Comparison of ENCODE assay signal across 9 mouse cellular contexts in the genomic region with DNA sequence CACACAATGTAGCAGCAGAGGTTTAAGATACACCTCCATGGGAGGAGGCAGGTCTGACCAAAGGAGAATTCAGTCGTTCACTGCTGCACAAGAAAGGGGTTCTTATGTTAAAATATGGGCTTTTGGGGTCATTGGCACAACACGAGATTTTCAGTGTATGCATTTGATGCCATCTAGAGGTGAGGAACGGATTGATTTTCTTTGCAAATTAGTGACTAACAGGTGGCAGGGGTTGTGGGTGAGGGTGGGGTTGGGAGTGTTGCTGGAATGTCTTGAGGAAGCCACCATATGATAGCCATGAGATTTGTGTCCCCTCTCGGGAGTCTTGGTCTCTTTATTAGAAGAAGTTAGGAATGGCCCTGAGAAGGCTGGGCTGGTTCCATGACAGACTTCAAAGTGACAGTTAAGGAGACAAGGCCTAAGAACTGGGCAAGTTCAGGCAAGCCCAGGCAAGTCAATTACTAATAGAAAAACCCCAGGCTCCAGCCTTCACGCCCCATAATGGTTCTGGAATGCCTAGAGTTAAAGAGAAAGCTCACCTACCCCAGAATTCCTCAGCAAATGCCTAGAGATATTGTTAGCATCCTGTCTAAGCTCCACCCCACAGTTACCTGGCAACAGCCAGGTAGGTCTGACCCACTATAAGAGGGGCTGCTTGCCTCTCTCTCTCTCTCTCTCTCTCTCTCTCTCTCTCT. TPM values are rescaled to one million over a fixed set of nuclear protein-coding genes. Genes with fewer than 3 reads are reported as not detected.
DNase-seq lines count a peak whose midpoint lies in the region; ATAC-seq and TF ChIP-seq lines count a peak whose summit lies in the region.
"Had no signal": no experiment of that assay in that cellular context is flagged by ENCODE, and none has a peak within 500 bp of the region (broad histone marks: within the 10 kb centered on the region; RNA-seq: fewer than 3 reads in every experiment).

No protein-coding gene starts in this region.

- ATAC-seq in limb, embryonic 11.5 days (ENCODE audit: insufficient number of reproducible peaks, low FRiP score, low TSS enrichment, low read depth), result no peak
- ATAC-seq in megakaryocyte progenitor cell, adult 5-6 weeks (replicated peaks; ENCODE audit: poor library complexity), result peak; percentile 68

- H3K27ac ChIP-seq in limb, embryonic 11.5 days (replicated peaks; ENCODE audit: low read depth, low read length), result no peak overlapping the region
- no peak overlapping the region for H3K27ac ChIP-seq in limb, embryonic 10.5 days
- H3K27ac ChIP-seq in CH12.LX (ENCODE audit: insufficient read depth, low read depth), result peak overlapping the region; percentile 40; the same call in 1 of the 2 replicates
- H3K27ac ChIP-seq: hindbrain, embryonic 15.5 days; limb, embryonic 15.5 days had no signal

- 0 out of 2 replicates have a peak, but pooled peaks have one; percentile 29 for TF ChIP-seq POLR2A in CH12.LX (IDR thresholded peaks at IDR 0.05; ENCODE audit: low read depth, low read length)

- H3K79me2 ChIP-seq in CH12.LX (replicated peaks; ENCODE audit: control insufficient read depth, extremely low read depth, insufficient read depth, poor library complexity, severe bottlenecking), result no peaks in the 10 kb centered on the region

- no peaks in the 10 kb centered on the region for H3K9me3 ChIP-seq in limb, embryonic 11.5 days (ENCODE audit: control insufficient read depth, low read length)
- H3K9me3 ChIP-seq in limb, embryonic 10.5 days (replicated peaks), result no peaks in the 10 kb centered on the region
- no peaks in the 10 kb centered on the region for H3K9me3 ChIP-seq in CH12.LX (replicated peaks; ENCODE audit: low read length)
- H3K9me3 ChIP-seq: hindbrain, embryonic 15.5 days; limb, embryonic 15.5 days had no signal

- 35% methylated on average over 5 of the region's 5 CpGs for WGBS in limb, embryonic 11.5 days
- WGBS in limb, embryonic 10.5 days, result 35% methylated on average over 5 of the region's 5 CpGs

- peak; percentile 30 to 90; a peak in 3 of 4 replicates for TF ChIP-seq CTCF in CH12.LX (conservative IDR thresholded peaks at IDR 0.05 in 1 of 2, IDR thresholded peaks at IDR 0.05 in 1 of 2; ENCODE audit: low read depth in 2 of 2, low read length in 2 of 2)

- H3K4me2 ChIP-seq in limb, embryonic 11.5 days (ENCODE audit: low read depth, severe bottlenecking), result no peak overlapping the region
- peak overlapping the region; percentile 88 for H3K4me2 ChIP-seq in CH12.LX (ENCODE audit: insufficient read depth, low read depth, poor library complexity, severe bottlenecking)
- H3K4me2 ChIP-seq: hindbrain, embryonic 15.5 days; limb, embryonic 15.5 days had no signal

- no peaks in the 10 kb centered on the region for H3K36me3 ChIP-seq in limb, embryonic 11.5 days (ENCODE audit: control insufficient read depth, insufficient read depth, low read length)
- no peaks in the 10 kb centered on the region for H3K36me3 ChIP-seq in limb, embryonic 10.5 days
- H3K36me3 ChIP-seq in CH12.LX (replicated peaks in 1 of 2; ENCODE audit: control insufficient read depth in 1 of 2, insufficient read depth in 1 of 2, low read length in 1 of 2), result no peaks in the 10 kb centered on the region
- H3K36me3 ChIP-seq: hindbrain, embryonic 15.5 days; limb, embryonic 15.5 days had no signal

- H3K9ac ChIP-seq in limb, embryonic 11.5 days (ENCODE audit: low read length), result no peak overlapping the region
- peak overlapping the region; percentile 51; the same call in 1 of the 2 replicates for H3K9ac ChIP-seq in CH12.LX (ENCODE audit: insufficient read depth, low read depth)
- H3K9ac ChIP-seq: hindbrain, embryonic 15.5 days; limb, embryonic 15.5 days had no signal

- no peaks in the 10 kb centered on the region for H3K4me1 ChIP-seq in limb, embryonic 11.5 days (ENCODE audit: control insufficient read depth, insufficient read depth, low read length)
- H3K4me1 ChIP-seq in limb, embryonic 10.5 days, result peaks cover 14% of the 10 kb centered on the region
- H3K4me1 ChIP-seq in CH12.LX (ENCODE audit: control insufficient read depth in 1 of 2, insufficient read depth in 2 of 2), result peaks cover 7 to 31% of the 10 kb centered on the region in 2 experiments; a peak in 3 of 4 replicates

- peak; percentile 36; the same call in 1 of the 2 replicates for TF ChIP-seq EP300 in CH12.LX (IDR thresholded peaks at IDR 0.05; ENCODE audit: low read length)

- in situ Hi-C loops in CH12.LX (cut with MboI; ENCODE audit: low pct_ligation_motif_present, low pct_unique_long_range_greater_than_20kb, low sequenced_read_pairs), result loop anchor here (25.0 kb wide), 1 partner anchor 488 kb away; no protein-coding TSS in a partner anchor

- TF ChIP-seq RAD21 in CH12.LX (IDR thresholded peaks at IDR 0.05; ENCODE audit: low read depth, low read length), result peak; percentile 91

- no peaks in the 10 kb centered on the region for H3K27me3 ChIP-seq in limb, embryonic 11.5 days (ENCODE audit: control insufficient read depth, insufficient read depth, low read length)
- H3K27me3 ChIP-seq in limb, embryonic 10.5 days (ENCODE audit: low read depth, poor library complexity, severe bottlenecking), result no peaks in the 10 kb centered on the region
- H3K27me3 ChIP-seq in CH12.LX (replicated peaks), result no peaks in the 10 kb centered on the region
- H3K27me3 ChIP-seq: hindbrain, embryonic 15.5 days; limb, embryonic 15.5 days had no signal

- peak; percentile 33 for DNase-seq in limb, embryonic 11.5 days (ENCODE audit: low spot score)
- no peak for DNase-seq in limb, embryonic 10.5 days (ENCODE audit: low spot score)
- DNase-seq in CH12.LX (ENCODE audit: extremely low read depth) (peak; percentile 65), adipocyte (ENCODE audit: low spot score) (peak; percentile 36)
- DNase-seq in right cerebral cortex, adult 18-20 months, result no peak
- no peak for DNase-seq in gastrocnemius, postnatal 4 days (ENCODE audit: low spot score in 2 of 2)

- no peak overlapping the region for H3K4me3 ChIP-seq in limb, embryonic 11.5 days (ENCODE audit: low read depth, low read length)
- no peak overlapping the region for H3K4me3 ChIP-seq in limb, embryonic 10.5 days
- H3K4me3 ChIP-seq in CH12.LX (replicated peaks in 1 of 3; ENCODE audit: low read depth in 2 of 3, low read length in 2 of 3, poor library complexity in 1 of 3), result no peak overlapping the region
- H3K4me3 ChIP-seq: hindbrain, embryonic 15.5 days; limb, embryonic 15.5 days had no signal

- dilution Hi-C loops in CH12.LX (cut with MboI; ENCODE audit: extremely low pct_ligation_motif_present, extremely low pct_unique_long_range_greater_than_20kb, low sequenced_read_pairs), result no loop called here

TF ChIP-seq in CH12.LX, 34 proteins besides CTCF, POLR2A, EP300 and RAD21:
- TF ChIP-seq ZC3H11A (IDR thresholded peaks at IDR 0.05; ENCODE audit: low read depth, low read length) (peak; percentile 72), E2F4 (IDR thresholded peaks at IDR 0.05; ENCODE audit: insufficient replicate concordance, low read depth, low read length) (no peak), IRF4 (IDR thresholded peaks at IDR 0.05; ENCODE audit: low read depth, low read length) (peak; percentile 36; the same call in 1 of the 2 replicates), ZMIZ1 (IDR thresholded peaks at IDR 0.05; ENCODE audit: low read depth, low read length) (no peak), TBP (conservative IDR thresholded peaks at IDR 0.05; ENCODE audit: low read depth, low read length) (0 out of 2 replicates have a peak, but pooled peaks have one; percentile 12), BHLHE40 (IDR thresholded peaks at IDR 0.05; ENCODE audit: low read depth, low read length) (peak; percentile 44; the same call in 1 of the 2 replicates), MAZ (IDR thresholded peaks at IDR 0.05; ENCODE audit: low read depth, low read length) (no peak), CHD2 (IDR thresholded peaks at IDR 0.05; ENCODE audit: low read length) (no peak; the same call in 1 of the 2 replicates), PAX5 (IDR thresholded peaks at IDR 0.05; ENCODE audit: low read length) (no peak), CHD1 (IDR thresholded peaks at IDR 0.05; ENCODE audit: low read depth, low read length) (peak; percentile 99), ELF1 (IDR thresholded peaks at IDR 0.05; ENCODE audit: low read depth, low read length) (no peak), MEF2A (IDR thresholded peaks at IDR 0.05; ENCODE audit: borderline replicate concordance, low read depth, low read length) (no peak), ZKSCAN1 (IDR thresholded peaks at IDR 0.05; ENCODE audit: borderline replicate concordance, low read depth, low read length) (no peak), RCOR1 (conservative IDR thresholded peaks at IDR 0.05; ENCODE audit: low read depth, low read length) (no peak; the same call in 1 of the 2 replicates), MYC (IDR thresholded peaks at IDR 0.05; ENCODE audit: low read depth, low read length) (peak; percentile 67), NRF1 (IDR thresholded peaks at IDR 0.05; ENCODE audit: low read depth, low read length) (no peak), SMC3 (IDR thresholded peaks at IDR 0.05; ENCODE audit: low read depth, low read length) (peak; percentile 84), MXI1 (IDR thresholded peaks at IDR 0.05; ENCODE audit: low read depth, low read length) (no peak), UBTF (IDR thresholded peaks at IDR 0.05; ENCODE audit: low read depth, low read length) (no peak), JUN (IDR thresholded peaks at IDR 0.05; ENCODE audit: insufficient read depth, low read depth, low read length) (no peak), SIN3A (IDR thresholded peaks at IDR 0.05; ENCODE audit: low read length) (no peak), KAT2A (IDR thresholded peaks at IDR 0.05; ENCODE audit: insufficient replicate concordance, low read length) (no peak)

RNA-seq across cellular contexts. Expression of gene Zbtb38, which starts 47.6 kb away (rescaled TPM):
- polyA plus RNA-seq in limb, embryonic 11.5 days (2014; fragmentation: Nextera tagmentation; extraction: Ambion mirVana), result 9.2 and 9.4 TPM in 2 replicates
- 6.4 and 8.1 TPM in 2 replicates for polyA plus RNA-seq in limb, embryonic 10.5 days (2016; fragmentation: Nextera tagmentation; extraction: Ambion mirVana)
- total RNA-seq in CH12.LX (2012; rRNA removed) (83.6 and 102 TPM in 2 replicates), CH12.LX (2014; rRNA removed) (67.9 and 68.8 TPM in 2 replicates)
- polyA plus RNA-seq in CH12.LX (2012; ENCODE audit: insufficient read length, low read depth), result 51.7 and 53.0 TPM in 2 replicates
- 23.5 and 27.8 TPM in 2 replicates for total RNA-seq in megakaryocyte progenitor cell, adult 5-6 weeks (2015)
- total RNA-seq in megakaryocyte progenitor cell, adult 5-6 weeks (2017), result 24.2 and 25.7 TPM in 2 replicates
- 10 to 100 TPM; 15.9 to 20.1 TPM for total RNA-seq in gastrocnemius, postnatal 4 days (2021)

Comparison
In these comparisons a context has a peak if more than half of its experiments do, and no peak if none do; other contexts are left out.
1. DNase-seq: peak in limb, embryonic 11.5 days (single experiment), CH12.LX (single experiment) and adipocyte (single experiment); none in limb, embryonic 10.5 days (single experiment), right cerebral cortex, adult 18-20 months (single experiment) and gastrocnemius, postnatal 4 days (0 of 2).